Mouse (Mus musculus) lung, embryonic 16.5 days (tissue): ENCODE measurements around the gene 4930467E23Rik. TPM values are rescaled to one million over a fixed set of nuclear protein-coding genes. Genes with fewer than 3 reads are reported as not detected.
A peak's percentile ranks its signal among the peaks of the same experiment; 100 is the strongest.
"Not testable (repeated sequence)": the region's sequence is repeated elsewhere in the genome, so short reads cannot be mapped to it uniquely, and the experiment has no call there.

Experiments used
- ATAC-seq: fragments of 200-750 bp; cut with Nextera tagmentation; 2 replicates; pipeline ENCODE4 v1.8.0; 2017; ENCODE audit warnings: low read depth, mild to moderate bottlenecking, moderate library complexity
- H3K27ac ChIP-seq: fragments of 300-500 bp; sonication (generic); 2 replicates; pipeline ENCODE4 v1.5.1; 2014; ENCODE audit warnings: mild to moderate bottlenecking, control low read depth, low read length
- H3K27me3 ChIP-seq: fragments of 300-500 bp; sonication (generic); 2 replicates; pipeline ENCODE4 v1.6.1; 2014; ENCODE audit warnings: low read depth, low read length, mixed read lengths; ENCODE audit not compliant: control insufficient read depth, insufficient read depth
- H3K36me3 ChIP-seq: fragments of 300-500 bp; sonication (generic); 2 replicates; pipeline ENCODE4 v1.6.1; 2014; ENCODE audit warnings: low read length; ENCODE audit not compliant: control insufficient read depth, insufficient read depth
- H3K4me1 ChIP-seq: fragments of 300-500 bp; sonication (generic); replicated peaks from 2 replicates; pipeline ENCODE4 v1.6.1; 2014; ENCODE audit warnings: low read length, mixed read lengths; ENCODE audit not compliant: control insufficient read depth, insufficient read depth
- H3K4me2 ChIP-seq: fragments of 300-500 bp; sonication (generic); 2 replicates; pipeline ENCODE4 v1.6.1; 2014; ENCODE audit warnings: low read depth, low read length, control low read depth
- H3K4me3 ChIP-seq: fragments of 300-500 bp; sonication (generic); 2 replicates; pipeline ENCODE4 v1.5.1; 2014; ENCODE audit warnings: mild to moderate bottlenecking, low read length, control low read depth
- H3K9ac ChIP-seq: fragments of 300-500 bp; sonication (generic); 2 replicates; pipeline ENCODE4 v1.6.1; 2014; ENCODE audit warnings: low read length, control low read depth
- H3K9me3 ChIP-seq: fragments of 300-500 bp; sonication (generic); 2 replicates; pipeline ENCODE4 v1.6.1; 2016; ENCODE audit warnings: low read length; ENCODE audit not compliant: control insufficient read depth
- WGBS: fragments of 180-500 bp; shearing (Covaris S2); extraction: QIAGEN DNeasy Blood & Tissue Kit; methylation state at CpG from one replicate; pipeline ENCODE4 v1.1.7; 2014; 5-methylcytosine and 5-hydroxymethylcytosine counted together
- polyA plus RNA-seq: library from polyadenylated mRNA; unstranded; fragments of >200 nt; fragmentation: Nextera tagmentation; extraction: Ambion mirVana; gene quantifications from 2 replicates; pipeline ENCODE4 v1.2.1, GENCODE M21; 2015

4930467E23Rik gene
- polyA plus RNA-seq, 1 experiment from 2014 or later, result not detected

DNA sequence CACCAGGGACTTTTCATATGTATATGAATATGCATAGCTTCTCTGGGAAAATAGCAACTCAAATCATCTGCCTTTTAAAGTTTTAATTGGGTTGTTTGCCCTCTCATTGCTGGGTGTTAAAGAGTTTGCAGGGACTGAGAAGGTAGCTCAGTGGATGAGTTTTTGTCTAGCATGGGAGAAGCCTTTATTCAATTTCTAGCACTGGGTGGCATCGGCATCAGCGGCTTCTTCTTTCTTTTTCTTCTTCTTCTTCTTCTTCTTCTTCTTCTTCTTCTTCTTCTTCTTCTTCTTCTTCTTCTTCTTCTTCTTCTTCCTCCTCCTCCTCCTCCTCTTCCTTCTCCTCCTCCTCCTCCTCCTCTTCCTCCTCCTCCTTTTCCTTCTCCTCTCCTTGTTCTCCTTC lies 28.1 kb upstream of the 4930467E23Rik start:
- not testable (repeated sequence) for H3K9me3 ChIP-seq, H3K36me3 ChIP-seq, H3K27ac ChIP-seq, H3K4me2 ChIP-seq, H3K4me1 ChIP-seq, H3K9ac ChIP-seq, H3K27me3 ChIP-seq, ATAC-seq, H3K4me3 ChIP-seq
- WGBS, result 87% methylated on average over 2 of the region's 2 CpGs

DNA sequence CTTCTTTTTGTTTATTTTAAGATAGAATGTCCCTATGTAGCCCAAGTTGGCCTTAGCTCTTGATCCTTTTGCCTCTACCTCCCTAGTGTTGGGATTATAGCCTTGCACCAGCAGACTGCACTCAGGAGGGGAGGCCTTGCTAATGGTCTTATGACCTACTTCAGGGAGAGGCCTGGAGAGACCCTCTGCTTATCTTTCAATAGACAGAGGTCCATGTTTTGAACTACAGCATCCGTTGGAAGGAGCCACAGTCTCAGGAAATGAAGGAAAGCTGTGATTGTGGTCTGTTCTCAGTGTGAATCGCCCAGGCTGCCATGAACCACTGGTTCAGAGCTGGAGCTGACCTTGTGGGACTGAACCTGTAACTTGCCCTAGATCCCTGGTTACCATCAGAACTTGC lies 27.1 kb upstream of the 4930467E23Rik start:
- ATAC-seq, H3K27ac ChIP-seq, H3K4me3 ChIP-seq, H3K9ac ChIP-seq, H3K4me2 ChIP-seq, H3K9me3 ChIP-seq, H3K36me3 ChIP-seq, H3K27me3 ChIP-seq, H3K4me1 ChIP-seq: not testable (repeated sequence)
- WGBS, result 53% methylated on average over 2 of the region's 2 CpGs

DNA sequence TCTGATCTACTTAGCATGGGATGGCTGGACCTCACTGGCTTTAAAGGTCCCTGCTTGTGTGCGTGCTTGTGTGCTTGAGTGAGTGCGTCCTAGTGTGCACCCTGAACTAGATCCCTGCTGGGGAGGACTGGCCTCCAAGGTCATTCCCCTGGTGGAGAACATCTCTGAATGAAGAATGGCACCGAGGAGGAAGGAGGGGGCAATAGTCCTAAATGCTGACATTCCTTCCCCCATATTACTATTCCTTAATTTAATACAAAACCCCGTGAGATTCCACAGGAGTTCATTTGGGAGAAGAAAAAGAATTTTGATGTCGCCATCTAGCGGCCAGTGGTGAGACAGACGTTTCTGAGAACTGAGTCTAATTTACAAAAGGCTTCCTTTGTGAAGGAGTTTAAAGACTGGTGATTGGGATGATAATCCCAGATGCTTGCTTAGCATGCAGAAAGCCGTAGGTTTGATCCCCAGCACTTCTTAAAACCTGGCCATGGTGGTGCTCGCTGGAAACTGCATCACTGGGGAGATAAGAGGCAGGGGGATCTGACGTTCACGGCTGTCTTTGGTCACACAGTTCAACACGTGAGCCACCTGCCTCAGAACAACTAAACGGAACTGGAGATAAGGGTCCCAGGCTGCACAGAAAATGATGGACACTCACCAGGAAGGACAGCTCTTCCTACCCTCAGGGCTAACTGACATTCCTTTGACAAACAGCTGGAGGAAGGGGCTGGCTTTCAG lies 26.2 kb upstream of the 4930467E23Rik start:
- ATAC-seq, result peak; percentile 74

DNA sequence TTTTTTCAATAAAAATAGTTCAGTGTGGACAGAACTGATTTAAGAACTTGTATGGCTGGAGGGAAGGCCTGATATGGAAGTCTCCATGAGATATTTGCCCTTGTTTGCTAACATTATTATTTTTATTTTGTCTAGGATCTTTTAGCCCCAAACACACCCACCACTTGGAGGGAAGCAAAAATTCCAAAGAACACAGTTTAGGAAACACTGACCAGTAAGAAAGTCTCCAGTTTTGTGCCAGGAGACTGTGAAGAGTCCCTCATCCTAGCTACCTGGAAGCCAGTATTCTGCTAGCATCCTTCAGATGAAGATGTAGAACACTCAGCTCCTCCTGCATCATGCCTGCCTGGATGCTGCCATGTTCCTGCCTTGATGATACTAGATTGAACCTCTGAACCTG lies 25.5 kb upstream of the 4930467E23Rik start:
- not testable (repeated sequence) for H3K4me1 ChIP-seq, ATAC-seq, H3K9me3 ChIP-seq, H3K36me3 ChIP-seq, H3K9ac ChIP-seq, H3K27me3 ChIP-seq, H3K4me2 ChIP-seq, H3K27ac ChIP-seq, H3K4me3 ChIP-seq

More for the DNA sequence above, 26.2 kb upstream of the 4930467E23Rik start:
- H3K9me3 ChIP-seq, H3K4me3 ChIP-seq, H3K36me3 ChIP-seq, H3K4me1 ChIP-seq, H3K27ac ChIP-seq, H3K4me2 ChIP-seq, H3K9ac ChIP-seq, H3K27me3 ChIP-seq: not testable (repeated sequence)
- 32% methylated on average over 12 of the region's 13 CpGs for WGBS

DNA sequence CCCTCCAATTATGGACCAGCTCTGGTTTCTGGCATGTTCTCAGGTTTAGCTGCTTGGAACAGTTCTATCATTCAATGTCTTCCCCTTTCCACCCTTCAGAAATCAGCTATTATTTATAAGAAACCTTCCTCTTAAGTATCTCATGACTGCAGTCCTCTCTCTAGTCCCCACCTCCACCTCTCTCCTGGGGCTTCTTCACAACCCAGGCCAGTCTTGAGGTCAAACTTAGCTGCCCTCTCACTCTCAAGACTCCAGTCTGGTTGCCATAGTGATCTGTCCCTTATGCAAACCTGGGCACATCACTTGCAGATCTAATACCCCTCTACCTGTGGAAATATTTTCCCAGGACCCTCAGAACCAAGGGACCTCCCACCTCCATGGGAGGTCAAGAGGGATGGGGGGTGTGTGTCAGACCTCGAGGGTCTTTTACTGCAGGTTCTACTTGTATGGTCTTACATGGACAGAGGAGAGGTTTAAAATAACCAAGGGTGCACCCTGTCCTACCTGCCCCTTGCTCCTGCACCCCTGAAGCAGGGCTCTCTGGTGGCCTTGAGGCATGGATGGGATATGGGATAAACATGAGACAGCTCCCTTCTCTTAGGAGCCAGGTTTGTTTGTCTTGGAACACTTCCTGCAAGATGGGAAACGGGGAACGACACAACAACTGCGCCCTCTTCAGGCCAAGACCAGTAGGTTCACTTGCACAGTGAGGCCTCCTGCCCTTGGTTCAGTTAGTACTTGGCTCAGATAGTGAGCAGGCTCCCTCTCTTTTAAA lies 24.7 kb upstream of the 4930467E23Rik start:
- not testable (repeated sequence) for H3K4me3 ChIP-seq, H3K4me1 ChIP-seq, H3K36me3 ChIP-seq, H3K27me3 ChIP-seq, H3K4me2 ChIP-seq, H3K9me3 ChIP-seq, H3K9ac ChIP-seq, ATAC-seq, H3K27ac ChIP-seq
- 31% methylated on average over 2 of the region's 4 CpGs for WGBS

DNA sequence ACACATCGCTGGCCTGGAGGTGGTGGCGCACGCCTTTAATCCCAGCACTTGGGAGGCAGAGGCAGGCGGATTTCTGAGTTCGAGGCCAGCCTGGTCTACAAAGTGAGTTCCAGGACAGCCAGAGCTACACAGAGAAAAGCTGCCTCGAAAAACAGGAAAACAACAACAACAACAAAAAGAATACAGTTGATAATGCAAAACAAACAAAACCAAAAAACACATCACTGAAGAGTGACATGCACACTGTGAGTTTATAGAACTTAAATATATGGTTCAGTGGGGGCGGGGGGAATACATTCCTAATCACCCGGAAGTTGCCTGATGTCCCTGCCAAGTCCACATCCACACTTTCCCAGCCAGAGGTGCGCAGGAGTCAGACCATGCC lies 24.2 kb upstream of the 4930467E23Rik start:
- H3K4me3 ChIP-seq, H3K4me1 ChIP-seq, H3K36me3 ChIP-seq, H3K4me2 ChIP-seq, H3K27me3 ChIP-seq, ATAC-seq, H3K9me3 ChIP-seq, H3K27ac ChIP-seq, H3K9ac ChIP-seq: not testable (repeated sequence)
- WGBS, result 78% methylated on average over 9 of the region's 9 CpGs

DNA sequence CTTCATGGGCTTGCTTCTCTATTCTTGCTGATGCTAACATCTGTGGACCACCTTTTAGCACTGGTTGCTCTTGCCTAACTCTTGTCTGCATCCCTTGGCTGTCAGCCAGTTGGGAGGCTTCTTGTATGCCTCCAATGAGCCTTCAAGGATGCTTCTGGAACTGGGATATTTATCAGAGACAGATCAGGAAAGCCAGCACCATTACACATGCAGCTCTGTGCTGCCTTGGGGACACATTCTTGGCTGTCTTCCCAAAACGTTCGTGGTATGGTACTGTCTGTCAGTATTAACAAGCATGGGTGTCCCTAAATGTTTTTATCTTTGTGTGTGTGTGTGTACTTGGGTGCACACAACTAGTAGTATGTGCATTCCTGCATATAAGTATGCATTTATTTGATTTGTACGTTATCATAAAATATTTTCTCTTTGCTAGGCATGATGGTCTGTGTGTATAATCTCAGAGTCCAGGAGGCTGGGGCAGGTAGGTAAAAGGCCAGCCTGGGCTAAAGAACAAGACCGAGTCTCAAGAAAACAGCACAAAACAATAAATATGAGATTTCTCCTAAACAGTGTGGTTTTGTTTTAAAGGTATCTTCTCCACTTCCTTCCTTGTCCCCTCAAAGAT lies 23.2 kb upstream of the 4930467E23Rik start:
- H3K4me1 ChIP-seq, H3K4me3 ChIP-seq, ATAC-seq, H3K36me3 ChIP-seq, H3K27ac ChIP-seq, H3K9me3 ChIP-seq, H3K27me3 ChIP-seq, H3K9ac ChIP-seq, H3K4me2 ChIP-seq: not testable (repeated sequence)
- WGBS, result 65% methylated on average over 4 of the region's 4 CpGs

DNA sequence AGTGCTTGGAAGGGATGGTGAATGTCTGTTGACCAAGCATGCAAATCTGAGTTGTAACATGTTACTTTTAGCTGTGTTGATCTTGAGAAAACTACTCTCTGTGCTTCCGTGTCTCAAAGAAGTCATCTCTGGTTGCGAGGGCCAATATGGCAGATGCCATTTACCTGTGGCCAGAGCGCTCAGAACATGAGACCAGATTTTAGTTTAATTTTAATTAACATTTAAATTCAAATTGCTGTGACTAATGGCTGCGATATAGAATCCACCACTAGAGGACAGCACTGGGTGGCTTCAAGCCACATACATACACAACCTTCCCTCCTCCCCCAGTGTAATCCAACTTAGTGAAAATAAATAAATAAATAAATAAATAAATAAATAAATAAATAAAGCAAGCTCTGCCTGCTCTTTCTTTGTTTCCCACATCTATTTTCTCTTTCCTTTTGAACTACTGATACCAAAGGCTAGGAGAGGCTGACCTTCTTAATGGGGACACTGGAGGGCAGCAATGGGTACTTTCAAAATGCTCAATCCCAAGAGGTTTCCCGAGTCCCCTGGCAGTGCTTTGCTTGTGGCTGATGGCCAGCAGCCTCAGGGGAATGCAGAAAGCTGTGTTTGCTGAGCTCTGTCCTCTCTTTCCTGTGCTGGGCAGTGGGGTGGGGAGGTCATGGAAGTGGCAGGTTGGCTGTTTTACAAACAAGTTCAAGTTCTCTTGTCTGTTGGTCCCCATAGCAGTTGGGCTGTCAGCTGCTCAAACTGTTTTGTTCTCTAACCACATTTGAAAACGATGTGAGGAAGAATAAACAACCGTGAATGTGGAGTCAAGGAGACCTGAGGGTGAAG lies 22.2 kb upstream of the 4930467E23Rik start:
- 59% methylated on average over 7 of the region's 7 CpGs for WGBS
- H3K4me1 ChIP-seq, H3K9me3 ChIP-seq, H3K27me3 ChIP-seq, H3K9ac ChIP-seq, H3K36me3 ChIP-seq, H3K4me2 ChIP-seq, H3K27ac ChIP-seq, H3K4me3 ChIP-seq: not testable (repeated sequence)
- ATAC-seq, result peak; percentile 82
